ENCODE assay signal across 17 mouse cellular contexts in the genomic region with DNA sequence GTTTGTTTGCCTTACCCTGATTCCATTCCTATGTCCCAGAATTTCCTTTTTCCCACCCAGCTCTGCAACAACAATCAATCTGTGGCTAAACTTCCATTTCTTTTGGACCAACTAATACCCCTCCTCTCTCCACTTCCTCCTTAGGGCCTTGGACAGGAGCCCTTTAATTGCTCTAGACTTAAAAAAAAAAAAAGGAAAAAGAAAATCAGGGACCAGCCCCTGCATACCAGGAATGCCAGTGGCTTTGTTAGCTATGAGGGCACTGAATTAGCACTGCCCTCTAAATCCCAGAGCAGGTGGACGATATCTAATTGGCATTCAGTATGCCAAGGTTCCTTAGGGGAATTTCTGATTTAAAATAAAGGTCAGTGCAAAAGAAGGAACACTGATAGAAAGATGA. TPM values are rescaled to one million over a fixed set of nuclear protein-coding genes. Genes with fewer than 3 reads are reported as not detected.
DNase-seq lines count a peak whose midpoint lies in the region; ATAC-seq and TF ChIP-seq lines count a peak whose summit lies in the region.
"Had no signal": no experiment of that assay in that cellular context is flagged by ENCODE, and none has a peak within 500 bp of the region (broad histone marks: within the 10 kb centered on the region; RNA-seq: fewer than 3 reads in every experiment).

No protein-coding gene starts in this region.

- DNase-seq in heart, postnatal 4 days = no peak
- DNase-seq in midbrain, embryonic 10.5 days (ENCODE audit: low spot score) = no peak
- peak; percentile 27 for DNase-seq in brain, embryonic 14.5 days (ENCODE audit: low read depth)
- DNase-seq in thymus, adult 2 months = no peak
- DNase-seq: cerebellum, adult 11-12 months; layer of hippocampus, postnatal 36 days; left cerebral cortex, postnatal 4 days; right cerebral cortex, postnatal 25 days had no signal

- peak overlapping the region; percentile 4; the same call in 1 of the 2 replicates for H3K4me2 ChIP-seq in heart, embryonic 16.5 days (ENCODE audit: low read depth, low read length)
- no peak overlapping the region for H3K4me2 ChIP-seq in midbrain, embryonic 15.5 days
- H3K4me2 ChIP-seq in myocyte (ENCODE audit: low read depth) = peak overlapping the region; percentile 55
- H3K4me2 ChIP-seq: forebrain, embryonic 15.5 days; midbrain, embryonic 13.5 days had no signal

- H3K36me3 ChIP-seq in heart, embryonic 16.5 days (ENCODE audit: control insufficient read depth, insufficient read depth) = no peaks in the 10 kb centered on the region
- peaks cover 3% of the 10 kb centered on the region for H3K36me3 ChIP-seq in midbrain, embryonic 15.5 days (replicated peaks)
- peaks cover 9% of the 10 kb centered on the region for H3K36me3 ChIP-seq in midbrain, embryonic 10.5 days
- peaks cover 3% of the 10 kb centered on the region for H3K36me3 ChIP-seq in myocyte (ENCODE audit: control insufficient read depth, insufficient read depth)
- H3K36me3 ChIP-seq in thymus, adult 2 months (ENCODE audit: control insufficient read depth, insufficient read depth, low read length) = no peaks in the 10 kb centered on the region
- H3K36me3 ChIP-seq: forebrain, embryonic 15.5 days; midbrain, embryonic 13.5 days had no signal

- peaks cover 4% of the 10 kb centered on the region for H3K4me1 ChIP-seq in heart, embryonic 16.5 days (ENCODE audit: control insufficient read depth, insufficient read depth, low read length)
- no peaks in the 10 kb centered on the region for H3K4me1 ChIP-seq in midbrain, embryonic 15.5 days
- peaks cover 8% of the 10 kb centered on the region; the same call in 1 of the 2 replicates for H3K4me1 ChIP-seq in midbrain, embryonic 10.5 days
- H3K4me1 ChIP-seq in thymus, adult 2 months (replicated peaks; ENCODE audit: control insufficient read depth, insufficient read depth, low read length) = no peaks in the 10 kb centered on the region
- H3K4me1 ChIP-seq: midbrain, embryonic 13.5 days had no signal

- no peak for TF ChIP-seq POLR2A in brain, embryonic 14.5 days (IDR thresholded peaks at IDR 0.05; ENCODE audit: borderline replicate concordance, extremely low read depth, insufficient read depth, insufficient read length, poor library complexity, severe bottlenecking)
- no peak for TF ChIP-seq POLR2A in myocyte (IDR thresholded peaks at IDR 0.05; ENCODE audit: insufficient read length, low read depth)
- no peak for TF ChIP-seq POLR2A in thymus, adult 2 months (IDR thresholded peaks at IDR 0.05; ENCODE audit: control insufficient read depth, extremely low read depth, insufficient read depth, low read length, poor library complexity)

- TF ChIP-seq CTCF in brain, embryonic 14.5 days (IDR thresholded peaks at IDR 0.05; ENCODE audit: borderline replicate concordance, extremely low read depth, insufficient read depth, insufficient read length) = no peak
- TF ChIP-seq CTCF in thymus, adult 2 months (IDR thresholded peaks at IDR 0.05; ENCODE audit: borderline replicate concordance, control insufficient read depth, extremely low read depth, insufficient read depth, low read length, poor library complexity) = no peak

- H3ac ChIP-seq in myocyte (ENCODE audit: control insufficient read depth, insufficient read length) = no peak overlapping the region

- H3K4me3 ChIP-seq in heart, embryonic 16.5 days (ENCODE audit: low read length) = no peak overlapping the region
- no peak overlapping the region for H3K4me3 ChIP-seq in midbrain, embryonic 15.5 days
- no peak overlapping the region for H3K4me3 ChIP-seq in midbrain, embryonic 10.5 days
- no peak overlapping the region for H3K4me3 ChIP-seq in myocyte
- no peak overlapping the region for H3K4me3 ChIP-seq in thymus, adult 2 months (ENCODE audit: control insufficient read depth, insufficient read depth, low read length)
- H3K4me3 ChIP-seq: forebrain, embryonic 15.5 days; midbrain, embryonic 13.5 days had no signal

- no peaks in the 10 kb centered on the region for H3K27me3 ChIP-seq in heart, embryonic 16.5 days (ENCODE audit: control insufficient read depth, insufficient read depth, low read length)
- no peaks in the 10 kb centered on the region for H3K27me3 ChIP-seq in midbrain, embryonic 15.5 days (replicated peaks)
- no peaks in the 10 kb centered on the region for H3K27me3 ChIP-seq in midbrain, embryonic 10.5 days (ENCODE audit: low read depth, poor library complexity, severe bottlenecking)
- no peaks in the 10 kb centered on the region for H3K27me3 ChIP-seq in myocyte (ENCODE audit: control insufficient read depth, insufficient read depth, insufficient read length)
- H3K27me3 ChIP-seq in thymus, adult 2 months (ENCODE audit: control insufficient read depth, insufficient read depth, low read length) = no peaks in the 10 kb centered on the region
- H3K27me3 ChIP-seq: forebrain, embryonic 15.5 days; midbrain, embryonic 13.5 days had no signal

- 0 out of 2 replicates have a peak overlapping the region, but pooled peaks have one; percentile 42 for H3K27ac ChIP-seq in heart, embryonic 16.5 days (ENCODE audit: low read length)
- 0 out of 2 replicates have a peak overlapping the region, but pooled peaks have one; percentile 1 for H3K27ac ChIP-seq in midbrain, embryonic 15.5 days
- no peak overlapping the region for H3K27ac ChIP-seq in midbrain, embryonic 10.5 days (replicated peaks)
- no peak overlapping the region for H3K27ac ChIP-seq in thymus, adult 2 months (ENCODE audit: control insufficient read depth, insufficient read depth, low read length)
- H3K27ac ChIP-seq: forebrain, embryonic 15.5 days; hindbrain, postnatal 0 days; liver, embryonic 14.5 days; macrophage; midbrain, embryonic 13.5 days had no signal

- peaks cover 3% of the 10 kb centered on the region for H3K79me2 ChIP-seq in myocyte (ENCODE audit: control insufficient read depth, insufficient read depth)

- ATAC-seq in heart, embryonic 16.5 days (replicated peaks; ENCODE audit: extremely low read depth, insufficient read depth, low FRiP score) = no peak; the same call in 1 of the 2 replicates
- ATAC-seq in midbrain, embryonic 15.5 days (replicated peaks) = no peak
- no peak for ATAC-seq in frontal cortex, adult (ENCODE audit: low TSS enrichment)
- ATAC-seq: forebrain, embryonic 15.5 days; hindbrain, postnatal 0 days; midbrain, embryonic 13.5 days had no signal

- no peaks in the 10 kb centered on the region for H3K9me3 ChIP-seq in heart, embryonic 16.5 days (replicated peaks; ENCODE audit: control insufficient read depth, low read length)
- H3K9me3 ChIP-seq in midbrain, embryonic 15.5 days = no peaks in the 10 kb centered on the region
- H3K9me3 ChIP-seq in midbrain, embryonic 10.5 days (replicated peaks) = 0 out of 2 replicates have a peak, but pooled peaks cover 5% of the 10 kb centered on the region
- H3K9me3 ChIP-seq: forebrain, embryonic 15.5 days; midbrain, embryonic 13.5 days had no signal

- no peak overlapping the region for H3K9ac ChIP-seq in heart, embryonic 16.5 days (ENCODE audit: low read length)
- H3K9ac ChIP-seq in midbrain, embryonic 15.5 days = no peak overlapping the region
- H3K9ac ChIP-seq: forebrain, embryonic 15.5 days; liver, embryonic 14.5 days; midbrain, embryonic 13.5 days had no signal

- 16% methylated on average over 1 of the region's 1 CpGs for WGBS in heart, embryonic 16.5 days
- 14% methylated on average over 1 of the region's 1 CpGs for WGBS in midbrain, embryonic 15.5 days
- WGBS in midbrain, embryonic 10.5 days = 32% methylated on average over 1 of the region's 1 CpGs
- WGBS in thymus, adult 2 months = 86% methylated on average over 1 of the region's 1 CpGs

TF ChIP-seq in myocyte, 11 proteins besides CTCF, POLR2A, EP300 and RAD21:
- TF ChIP-seq MYOG (IDR thresholded peaks at IDR 0.05; ENCODE audit: control insufficient read depth in 1 of 3, insufficient read depth in 1 of 3, insufficient read length in 2 of 3, low read depth in 2 of 3) (peak in 2 of 3 experiments; percentile 45 to 59), USF1 (IDR thresholded peaks at IDR 0.05; ENCODE audit: low read depth) (no peak), MYOD1 (IDR thresholded peaks at IDR 0.05; ENCODE audit: control insufficient read depth in 1 of 3, insufficient read length in 2 of 3, low read depth in 2 of 3) (peak; percentile 16 to 69 (median 57)), TCF12 (IDR thresholded peaks at IDR 0.05; ENCODE audit: insufficient read depth, poor library complexity, severe bottlenecking) (peak; percentile 26), TCF3 (IDR thresholded peaks at IDR 0.05; ENCODE audit: insufficient read length, low read depth) (no peak)

RNA-seq across cellular contexts. Expression of gene Gab2, which starts 47.6 kb away (rescaled TPM):
- polyA plus RNA-seq in heart, embryonic 16.5 days (2015; fragmentation: Nextera tagmentation; extraction: Ambion mirVana) = 6.6 and 7.1 TPM in 2 replicates
- total RNA-seq in heart, postnatal 4 days (2021) = 10 to 100 TPM; 26.6 to 27.4 TPM
- 22.3 and 23.3 TPM in 2 replicates for polyA plus RNA-seq in midbrain, embryonic 15.5 days (2015; fragmentation: Nextera tagmentation; extraction: Ambion mirVana)
- 7.1 and 9.1 TPM in 2 replicates for polyA plus RNA-seq in midbrain, embryonic 10.5 days (2016; fragmentation: Nextera tagmentation; extraction: Ambion mirVana)
- 26.6 and 33.8 TPM in 2 replicates for polyA plus RNA-seq in brain, embryonic 14.5 days (2012; rRNA removed)
- polyA plus RNA-seq in myocyte (2012; fragmentation: generic; extraction: Trizol) = 9.6 TPM
- 5.7 and 6.2 TPM in 2 replicates for polyA plus RNA-seq in thymus, adult 2 months (2012; rRNA removed)

Comparison
In these comparisons a context has a peak if more than half of its experiments do, and no peak if none do; other contexts are left out.
1. H3K27ac ChIP-seq: peak in heart, embryonic 16.5 days (single experiment) and midbrain, embryonic 15.5 days (single experiment); none in midbrain, embryonic 10.5 days (single experiment) and thymus, adult 2 months (single experiment).